Mouse (Mus musculus) midbrain, embryonic 13.5 days (tissue): Measurements from ENCODE around the gene Wif1. TPM values are rescaled to one million over a fixed set of nuclear protein-coding genes. Genes with fewer than 3 reads are reported as not detected.
A peak's percentile ranks its signal among the peaks of the same experiment; 100 is the strongest.

Experiments
- ATAC-seq: fragments of 200-750 bp; cut with Nextera tagmentation; 2 replicates; pipeline ENCODE4 v1.8.0; 2017; ENCODE audit warnings: mild to moderate bottlenecking, moderate TSS enrichment, moderate library complexity
- H3K27ac ChIP-seq: fragments of 300-500 bp; sonication (generic); 2 replicates; pipeline ENCODE4 v1.5.1; 2015; ENCODE audit warnings: inconsistent platforms, mild to moderate bottlenecking, moderate library complexity
- H3K27me3 ChIP-seq: fragments of 300-500 bp; sonication (generic); 2 replicates; pipeline ENCODE4 v1.6.1; 2015; ENCODE audit warnings: mild to moderate bottlenecking, inconsistent platforms
- H3K36me3 ChIP-seq: fragments of 300-500 bp; sonication (generic); 2 replicates; pipeline ENCODE4 v1.6.1; 2015; ENCODE audit warnings: mild to moderate bottlenecking, inconsistent platforms
- H3K4me1 ChIP-seq: fragments of 300-500 bp; sonication (generic); replicated peaks from 2 replicates; pipeline ENCODE4 v1.6.1; 2015; ENCODE audit warnings: inconsistent platforms
- H3K4me2 ChIP-seq: fragments of 300-500 bp; sonication (generic); replicated peaks from 2 replicates; pipeline ENCODE4 v1.6.1; 2015; ENCODE audit warnings: moderate library complexity, mild to moderate bottlenecking, inconsistent platforms
- H3K4me3 ChIP-seq: fragments of 300-500 bp; sonication (generic); replicated peaks from 2 replicates; pipeline ENCODE4 v1.5.1; 2015; ENCODE audit warnings: mild to moderate bottlenecking, inconsistent platforms
- H3K9ac ChIP-seq: fragments of 300-500 bp; sonication (generic); replicated peaks from 2 replicates; pipeline ENCODE4 v1.6.1; 2015; ENCODE audit warnings: mild to moderate bottlenecking, inconsistent platforms
- H3K9me3 ChIP-seq: fragments of 300-500 bp; sonication (generic); 2 replicates; pipeline ENCODE4 v1.6.1; 2016; ENCODE audit warnings: mild to moderate bottlenecking, inconsistent platforms
- WGBS: fragments of 180-500 bp; shearing (Covaris S2); methylation state at CpG from one replicate; pipeline ENCODE4 v1.1.7; 2015; 5-methylcytosine and 5-hydroxymethylcytosine counted together
- polyA plus RNA-seq: library from polyadenylated mRNA; unstranded; fragments of >200 nt; fragmentation: Nextera tagmentation; extraction: Ambion mirVana; gene quantifications from 2 replicates; pipeline ENCODE4 v1.2.1, GENCODE M21; 2015

Gene Wif1
- polyA plus RNA-seq, result 9.2 and 11.4 TPM in 2 replicates

DNA sequence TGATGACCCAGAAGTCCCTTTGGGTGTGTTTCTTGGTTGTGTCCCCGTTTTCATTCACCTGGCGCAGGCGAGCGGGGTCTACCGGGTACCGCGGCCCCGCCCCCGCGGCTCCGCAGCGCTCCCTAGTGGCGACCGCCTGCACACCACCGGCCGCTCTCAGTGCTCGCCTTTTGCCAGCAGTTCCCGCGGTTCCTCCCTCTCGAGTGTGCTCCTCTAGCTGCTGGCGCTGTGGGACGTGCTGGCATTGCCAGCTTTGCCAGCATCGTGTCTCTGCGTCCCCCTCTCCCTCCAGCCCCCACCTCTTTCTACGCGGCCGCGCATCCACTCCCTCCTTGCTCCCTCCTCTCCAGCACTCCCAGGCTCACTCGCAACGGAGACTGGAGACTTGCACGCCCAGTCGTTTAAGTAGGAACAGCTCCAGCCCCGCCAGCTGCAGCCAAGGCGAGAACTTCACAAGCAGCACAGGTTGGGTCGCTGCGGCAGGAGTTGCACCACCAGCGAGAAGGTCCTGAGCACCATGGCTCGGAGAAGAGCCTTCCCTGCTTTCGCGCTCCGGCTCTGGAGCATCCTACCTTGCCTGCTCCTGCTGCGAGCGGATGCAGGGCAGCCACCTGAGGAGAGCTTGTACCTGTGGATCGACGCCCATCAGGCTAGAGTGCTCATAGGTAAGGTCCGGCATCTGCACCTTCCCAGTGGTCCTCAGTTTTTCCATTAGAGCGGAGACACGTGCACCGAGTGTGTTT is at the start of gene Wif1:
TSS of gene Wif1 (plus strand) at position 135 of the 743 bp plus-strand sequence.
- no peaks in the 10 kb centered on the region for H3K36me3 ChIP-seq
- peak within 1 kb of the TSS; percentile 57 for H3K4me3 ChIP-seq
- no peak within 1 kb of the TSS for H3K27ac ChIP-seq
- peaks cover 11% of the 10 kb centered on the region for H3K4me1 ChIP-seq
- H3K9me3 ChIP-seq, result no peaks in the 10 kb centered on the region
- H3K27me3 ChIP-seq, result peaks cover 34% of the 10 kb centered on the region
- H3K4me2 ChIP-seq, result peak within 1 kb of the TSS; percentile 77
- WGBS, result 1% methylated on average over 49 of the region's 49 CpGs
- peak; percentile 96 for ATAC-seq
- peak within 1 kb of the TSS; percentile 66 for H3K9ac ChIP-seq

- ATAC-seq, result no peak
- H3K4me1 ChIP-seq, result no peaks in the 10 kb centered on the region
- no peak overlapping the region for H3K27ac ChIP-seq
- no peaks in the 10 kb centered on the region for H3K36me3 ChIP-seq
- no peak overlapping the region for H3K4me3 ChIP-seq
- H3K27me3 ChIP-seq, result no peaks in the 10 kb centered on the region
- H3K4me2 ChIP-seq, result no peak overlapping the region
- H3K9me3 ChIP-seq, result no peaks in the 10 kb centered on the region
- H3K9ac ChIP-seq, result no peak overlapping the region
- 84% methylated on average over 2 of the region's 2 CpGs for WGBS
Measured at GRCm38 (mm10) chr10:121002135-121002534, 31.6 kb upstream of the Wif1 start.

DNA sequence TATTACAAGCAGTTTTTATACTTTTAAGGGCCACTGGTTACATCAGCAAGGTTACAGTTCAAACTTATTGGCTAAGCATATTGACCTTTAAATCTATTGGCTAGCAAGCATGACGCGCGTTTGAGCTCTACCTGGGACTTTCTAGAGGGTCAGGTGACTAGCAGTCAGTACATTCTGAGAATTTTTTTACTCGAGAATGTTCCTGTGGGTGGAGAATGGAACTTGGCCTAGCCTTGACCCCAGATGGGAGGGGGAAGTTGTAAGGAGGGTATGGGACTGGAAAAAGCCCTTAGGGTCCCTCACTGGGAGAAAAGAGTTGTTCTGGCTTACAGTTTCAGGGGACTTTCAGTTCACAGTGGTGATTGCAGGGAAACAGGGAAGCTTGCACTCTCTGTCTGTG is 22.3 kb upstream of the Wif1 start:
- WGBS, result 97% methylated on average over 4 of the region's 4 CpGs
- H3K4me2 ChIP-seq, result no peak overlapping the region

GRCm38 (mm10) chr10:121016291-121016690 is 17.5 kb upstream of the Wif1 start:
- Histone ChIP-seq H3K27ac (peak overlapping the region; percentile 41), H3K4me2 (no peak overlapping the region), H3K4me1 (peaks cover 14% of the 10 kb centered on the region), H3K36me3 (no peaks in the 10 kb centered on the region), H3K4me3 (no peak overlapping the region), H3K9ac (no peak overlapping the region), H3K9me3 (0 out of 2 replicates have a peak, but pooled peaks cover 5% of the 10 kb centered on the region), H3K27me3 (no peaks in the 10 kb centered on the region)
- ATAC-seq, result no peak
- 87% methylated on average over 8 of the region's 8 CpGs for WGBS

More for the DNA sequence above, 22.3 kb upstream of the Wif1 start:
- Histone ChIP-seq H3K9me3 (0 out of 2 replicates have a peak, but pooled peaks cover 5% of the 10 kb centered on the region), H3K4me1 (peaks cover 1% of the 10 kb centered on the region; the same call in 1 of the 2 replicates), H3K27ac (no peak overlapping the region), H3K9ac (no peak overlapping the region), H3K36me3 (no peaks in the 10 kb centered on the region), H3K27me3 (no peaks in the 10 kb centered on the region), H3K4me3 (no peak overlapping the region)
- ATAC-seq, result no peak

DNA sequence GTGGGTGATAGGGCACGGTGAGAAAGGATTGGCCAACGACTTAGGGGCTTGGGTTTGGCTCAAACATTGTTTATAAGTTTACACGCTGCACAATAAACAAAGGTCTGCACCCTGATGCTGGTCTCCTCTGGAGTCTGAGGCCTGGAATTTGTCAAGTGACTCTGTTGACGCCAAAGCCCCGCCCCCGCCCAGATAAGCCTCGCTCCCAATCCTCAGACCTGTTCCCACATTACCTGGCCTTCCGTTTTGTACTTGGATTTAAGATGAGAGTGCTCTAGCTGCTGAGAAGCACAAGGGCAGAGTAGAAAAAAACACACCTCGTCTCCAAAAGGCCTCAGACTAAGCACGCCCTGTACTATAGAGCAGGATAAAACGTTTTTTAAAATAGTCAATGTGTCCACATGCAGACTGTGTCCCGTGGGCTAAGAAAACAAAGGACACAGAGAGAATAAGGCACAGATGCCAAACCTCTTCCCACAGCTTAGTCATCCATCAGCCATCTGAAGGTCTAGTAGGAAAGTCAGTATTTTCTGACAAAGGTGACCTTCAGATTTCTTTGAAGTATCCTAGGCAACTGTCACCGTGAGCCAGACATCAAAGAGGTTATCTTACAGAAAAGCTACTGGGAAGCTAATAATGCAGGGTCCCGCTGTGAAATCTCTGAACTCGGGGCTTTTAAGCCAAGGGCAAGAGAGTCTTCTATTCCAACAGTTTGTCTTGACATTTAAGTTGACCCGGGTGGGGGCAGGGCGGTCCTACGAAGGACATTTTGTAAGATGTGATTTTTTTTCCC is 16.9 kb upstream of the Wif1 start:
- WGBS, result 26% methylated on average over 18 of the region's 18 CpGs
- Histone ChIP-seq H3K36me3 (no peaks in the 10 kb centered on the region), H3K27me3 (no peaks in the 10 kb centered on the region), H3K27ac (peak overlapping the region; percentile 44), H3K4me2 (no peak overlapping the region), H3K9ac (no peak overlapping the region), H3K4me1 (peaks cover 14% of the 10 kb centered on the region), H3K4me3 (no peak overlapping the region), H3K9me3 (0 out of 2 replicates have a peak, but pooled peaks cover 5% of the 10 kb centered on the region)
- ATAC-seq, result peak; percentile 83

GRCm38 (mm10) chr10:121022951-121023350 is 10.8 kb upstream of the Wif1 start:
- no peak overlapping the region for H3K4me3 ChIP-seq
- H3K9me3 ChIP-seq, result no peaks in the 10 kb centered on the region
- no peak overlapping the region for H3K4me2 ChIP-seq
- WGBS, result 54% methylated on average over 5 of the region's 5 CpGs
- no peak for ATAC-seq
- H3K4me1 ChIP-seq, result 0 out of 2 replicates have a peak, but pooled peaks cover 4% of the 10 kb centered on the region
- H3K9ac ChIP-seq, result no peak overlapping the region
- no peak overlapping the region for H3K27ac ChIP-seq
- H3K27me3 ChIP-seq, result no peaks in the 10 kb centered on the region
- no peaks in the 10 kb centered on the region for H3K36me3 ChIP-seq

GRCm38 (mm10) chr10:121031802-121032201 is 2.0 kb upstream of the Wif1 start:
- 11% methylated on average over 7 of the region's 7 CpGs for WGBS
- Histone ChIP-seq H3K4me1 (peaks cover 11% of the 10 kb centered on the region), H3K9me3 (no peaks in the 10 kb centered on the region), H3K4me2 (no peak overlapping the region), H3K4me3 (no peak overlapping the region), H3K9ac (no peak overlapping the region), H3K27ac (no peak overlapping the region), H3K27me3 (peaks cover 33% of the 10 kb centered on the region), H3K36me3 (no peaks in the 10 kb centered on the region)
- no peak for ATAC-seq

- WGBS, result under 1% methylated on average over 25 of the region's 25 CpGs
- peak; percentile 90 for ATAC-seq
- peak overlapping the region; percentile 57 for H3K4me3 ChIP-seq
- H3K27ac ChIP-seq, result no peak overlapping the region
- no peaks in the 10 kb centered on the region for H3K36me3 ChIP-seq
- H3K4me1 ChIP-seq, result peaks cover 11% of the 10 kb centered on the region
- peaks cover 34% of the 10 kb centered on the region for H3K27me3 ChIP-seq
- H3K4me2 ChIP-seq, result peak overlapping the region; percentile 77
- H3K9me3 ChIP-seq, result no peaks in the 10 kb centered on the region
- H3K9ac ChIP-seq, result peak overlapping the region; percentile 66
Measured at GRCm38 (mm10) chr10:121033128-121033791, 500 bp upstream of the Wif1 start.

GRCm38 (mm10) chr10:121034569-121034947 is 798 bp downstream of the Wif1 start:
- ATAC-seq, result no peak
- H3K4me2 ChIP-seq, result peak overlapping the region; percentile 77
- WGBS, result 15% methylated on average over 5 of the region's 5 CpGs
- H3K9ac ChIP-seq, result peak overlapping the region; percentile 66
- H3K9me3 ChIP-seq, result no peaks in the 10 kb centered on the region
- no peak overlapping the region for H3K27ac ChIP-seq
- no peaks in the 10 kb centered on the region for H3K36me3 ChIP-seq
- peaks cover 32% of the 10 kb centered on the region for H3K27me3 ChIP-seq
- H3K4me1 ChIP-seq, result peaks cover 11% of the 10 kb centered on the region
- H3K4me3 ChIP-seq, result peak overlapping the region; percentile 57

- Histone ChIP-seq H3K9ac (no peak overlapping the region), H3K4me2 (no peak overlapping the region), H3K27ac (no peak overlapping the region), H3K27me3 (peaks cover 27% of the 10 kb centered on the region), H3K9me3 (no peaks in the 10 kb centered on the region), H3K36me3 (no peaks in the 10 kb centered on the region), H3K4me1 (peaks cover 6% of the 10 kb centered on the region), H3K4me3 (no peak overlapping the region)
- 91% methylated on average over 4 of the region's 4 CpGs for WGBS
- ATAC-seq, result no peak
Measured at GRCm38 (mm10) chr10:121038556-121039284, 5.0 kb downstream of the Wif1 start.

DNA sequence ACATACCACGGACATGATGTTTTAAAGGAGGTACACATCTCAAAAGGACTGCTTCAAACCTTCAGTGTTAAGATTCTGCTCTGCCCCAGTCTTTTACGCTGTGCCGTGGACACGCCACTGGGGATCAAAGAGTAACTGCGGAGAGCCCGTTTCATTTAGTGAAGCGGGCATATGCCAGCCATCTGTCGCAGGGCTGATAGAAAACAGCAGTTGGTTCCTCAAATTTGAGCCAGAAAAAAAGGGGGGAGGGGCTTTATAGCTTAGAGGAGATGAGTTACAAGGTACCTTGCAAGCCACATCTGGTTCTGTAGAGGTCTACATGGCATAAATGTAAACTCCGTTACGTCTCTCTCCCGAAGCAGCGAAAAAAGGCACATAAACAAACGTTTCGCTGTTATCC is 7.2 kb downstream of the Wif1 start:
- Histone ChIP-seq H3K4me3 (no peak overlapping the region), H3K4me1 (no peaks in the 10 kb centered on the region), H3K36me3 (no peaks in the 10 kb centered on the region), H3K9ac (no peak overlapping the region), H3K4me2 (no peak overlapping the region), H3K27me3 (peaks cover 9% of the 10 kb centered on the region), H3K9me3 (no peaks in the 10 kb centered on the region), H3K27ac (no peak overlapping the region)
- no peak for ATAC-seq
- WGBS, result 75% methylated on average over 14 of the region's 14 CpGs
